Mouse (Mus musculus) neural tube, embryonic 11.5 days (tissue): Measurements from ENCODE around the gene Cphx2. TPM values are rescaled to one million over a fixed set of nuclear protein-coding genes. Genes with fewer than 3 reads are reported as not detected.

Source experiments
- polyA plus RNA-seq: library from polyadenylated mRNA; unstranded; fragments of >200 nt; fragmentation: Nextera tagmentation; extraction: Ambion mirVana; gene quantifications from 2 replicates; pipeline ENCODE4 v1.2.1, GENCODE M21; 2014

The Cphx2 gene
- polyA plus RNA-seq, 1 experiment from 2014 or later = not detected

Other genes starting within 250 kb of the Cphx2 start
- 3.5 and 4.2 TPM in 2 replicates for gene Anxa11, start 239.4 kb upstream of the Cphx2 start, polyA plus RNA-seq
- gene Plac9a, start 178.4 kb upstream of the Cphx2 start, polyA plus RNA-seq = not detected in 2 replicates
- gene Tmem254a, start 153.8 kb upstream of the Cphx2 start, polyA plus RNA-seq = 1.1 and 2.4 TPM in 2 replicates
- gene Cphx1, start 143.2 kb upstream of the Cphx2 start, polyA plus RNA-seq = not detected in 2 replicates
- gene Duxbl1, start 102.9 kb upstream of the Cphx2 start, polyA plus RNA-seq = 3.8 and 5.9 TPM in 2 replicates
- gene Gm9780, start 38.8 kb upstream of the Cphx2 start, polyA plus RNA-seq = 0.89 TPM in 1 of 2 replicates, not detected in the other
- gene Tmem254c, start 14.2 kb upstream of the Cphx2 start, polyA plus RNA-seq = 17.1 and 25.8 TPM in 2 replicates
- gene Cphx3, start 781 bp downstream of the Cphx2 start, polyA plus RNA-seq = not detected in 2 replicates
- 5.3 TPM in 1 of 2 replicates, not detected in the other for gene Duxbl2, start 36.8 kb downstream of the Cphx2 start, polyA plus RNA-seq
- gene Plac9b, start 101.0 kb downstream of the Cphx2 start, polyA plus RNA-seq = 0.39 and 1.5 TPM in 2 replicates
- gene Tmem254b, start 125.5 kb downstream of the Cphx2 start, polyA plus RNA-seq = 18.2 and 19.1 TPM in 2 replicates
- gene Duxbl3, start 176.4 kb downstream of the Cphx2 start, polyA plus RNA-seq = 0.62 and 6.6 TPM in 2 replicates